Mouse (Mus musculus) gastrocnemius, postnatal 36 days (tissue): ENCODE measurements around the gene Ipcef1. TPM values are rescaled to one million over a fixed set of nuclear protein-coding genes. Genes with fewer than 3 reads are reported as not detected.

ENCODE experiments used
- DNase-seq, 2 experiments: peaks; one replicate each; pipeline ENCODE4 v3.0.0; 2022
- intact Hi-C: fragments of 180-260 bp; cut with DNase I; formaldehyde crosslinking; loops from one replicate; pipeline ENCODE4 v1.15.1; 2025
- long read RNA-seq, 2 experiments: library from polyadenylated mRNA; stranded (forward); transcript quantifications; one replicate each; pipeline ENCODE4 v2.0.0; 2021
- total RNA-seq, 2 experiments: library from RNA; stranded (reverse); gene quantifications; 2 replicates each; pipeline ENCODE4 v1.2.3; 2021

The Ipcef1 gene
- total RNA-seq, result under 1 TPM; 0.05 to 0.10 TPM
- long read RNA-seq, experiment 1, result 0 reads
- long read RNA-seq, experiment 2, result 0 reads

DNA sequence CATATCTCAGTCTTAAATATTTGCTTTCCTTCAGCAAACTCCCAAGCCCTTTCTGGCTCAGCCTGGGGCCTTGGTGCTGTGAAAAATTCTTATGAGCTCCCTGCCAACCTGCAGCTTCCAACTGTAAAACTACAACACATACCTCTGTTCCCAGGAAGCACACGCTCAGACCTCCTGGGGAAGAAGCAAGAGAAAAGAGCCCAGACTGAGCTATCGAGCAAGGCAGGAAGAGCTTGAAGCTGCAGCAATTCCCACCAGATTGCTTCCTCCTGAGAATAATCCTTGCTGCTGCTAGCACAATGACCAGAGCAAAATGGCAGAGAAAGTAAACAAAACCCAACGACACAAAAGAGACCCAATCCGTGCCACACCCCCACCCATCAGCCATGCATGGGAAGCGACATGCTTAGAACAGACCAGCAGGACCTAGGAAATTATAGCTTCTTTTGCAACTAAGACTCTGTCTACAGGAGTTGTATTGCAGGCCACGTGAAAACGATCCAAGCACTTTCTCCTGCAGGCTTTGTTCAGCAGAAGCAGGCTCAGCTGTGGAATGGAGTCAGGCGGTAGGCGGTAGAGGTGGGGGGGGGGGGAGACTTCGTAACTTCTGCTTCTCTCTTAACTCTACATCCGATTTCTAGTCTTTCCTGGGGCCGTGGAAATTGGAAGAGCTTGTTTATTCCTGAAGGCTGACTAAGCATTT is at the start of gene Ipcef1:
Ipcef1 (minus strand) TSS at position 164 of the 703 bp plus-strand sequence.
- DNase-seq, result no peak
- intact Hi-C loops, result no loop called here

DNA sequence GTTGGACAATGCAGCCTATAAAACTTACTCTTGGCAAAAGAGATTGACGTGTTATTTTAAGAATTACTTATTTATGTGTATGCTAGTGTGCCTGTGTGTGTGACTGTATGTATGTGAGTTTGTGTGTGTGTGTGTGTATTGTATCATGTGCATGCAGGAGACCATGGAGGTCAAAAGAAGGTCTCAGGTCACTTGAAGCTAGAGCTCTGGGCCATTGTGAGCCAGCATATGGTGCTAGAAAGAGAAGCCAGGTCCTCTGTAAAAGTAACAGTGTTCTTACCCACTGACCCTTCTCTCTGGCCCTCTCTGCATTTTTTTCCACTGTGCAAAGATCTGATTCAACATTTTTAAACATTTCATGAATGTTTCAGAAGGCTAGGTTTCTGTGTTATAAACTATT is 25.7 kb upstream of the Ipcef1 start:
- no peak for DNase-seq
- intact Hi-C loops, result loop anchor here (5.0 kb wide), 1 partner anchor 191 kb away; no protein-coding TSS in a partner anchor

DNA sequence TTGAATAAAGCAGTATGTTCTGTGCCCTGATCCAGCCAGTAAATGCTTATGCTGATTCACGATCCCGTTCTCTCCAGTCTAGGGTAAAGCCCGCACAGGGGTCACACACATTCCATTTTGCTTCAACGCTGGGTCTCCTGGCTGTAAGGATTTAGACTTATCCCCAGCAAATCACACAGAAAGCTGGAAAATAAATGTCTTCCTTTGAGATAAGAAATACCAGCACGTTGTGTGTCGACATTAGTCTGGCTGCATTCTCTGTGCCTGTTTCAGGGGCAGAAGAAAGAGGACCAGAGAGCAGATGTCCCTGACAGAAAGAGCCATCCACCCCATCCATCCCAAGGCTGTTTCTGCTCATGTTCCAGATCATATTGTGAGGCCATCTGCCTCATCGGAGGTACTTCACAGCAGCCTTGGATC is 25.1 kb upstream of the Ipcef1 start:
- intact Hi-C loops, result loop anchor here (5.0 kb wide), 1 partner anchor 190 kb away; no protein-coding TSS in a partner anchor

DNA sequence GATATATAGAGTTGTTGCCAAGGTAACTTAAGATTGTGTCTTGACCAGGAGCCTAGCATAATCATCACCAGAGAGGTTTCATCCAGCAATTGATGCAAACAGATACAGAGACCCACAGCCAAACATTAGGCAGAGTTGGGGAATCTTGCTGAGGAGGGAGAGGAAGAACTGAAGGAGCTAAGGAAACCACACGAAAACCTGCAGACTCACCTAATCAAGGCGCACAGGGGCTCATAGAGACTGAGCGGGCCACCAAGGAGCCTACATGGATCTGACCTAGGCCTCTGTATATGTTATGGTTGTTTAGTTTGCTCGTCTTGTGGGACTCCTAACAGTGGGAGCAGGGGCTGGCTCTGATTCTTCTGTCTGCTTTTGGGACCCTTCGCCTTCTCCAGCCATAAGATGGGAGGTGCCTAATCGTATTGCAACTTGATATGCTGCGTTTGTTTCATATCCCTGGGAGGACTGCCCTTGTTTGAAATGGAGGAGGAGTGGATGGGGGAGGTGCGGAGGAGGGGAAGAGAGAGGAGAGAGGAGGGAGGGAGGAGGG is 24.5 kb upstream of the Ipcef1 start:
- intact Hi-C loops, result loop anchor here (5.0 kb wide), 1 partner anchor 189 kb away; no protein-coding TSS in a partner anchor
- DNase-seq, result no peak

More for the DNA sequence above, 25.1 kb upstream of the Ipcef1 start:
- no peak for DNase-seq

DNA sequence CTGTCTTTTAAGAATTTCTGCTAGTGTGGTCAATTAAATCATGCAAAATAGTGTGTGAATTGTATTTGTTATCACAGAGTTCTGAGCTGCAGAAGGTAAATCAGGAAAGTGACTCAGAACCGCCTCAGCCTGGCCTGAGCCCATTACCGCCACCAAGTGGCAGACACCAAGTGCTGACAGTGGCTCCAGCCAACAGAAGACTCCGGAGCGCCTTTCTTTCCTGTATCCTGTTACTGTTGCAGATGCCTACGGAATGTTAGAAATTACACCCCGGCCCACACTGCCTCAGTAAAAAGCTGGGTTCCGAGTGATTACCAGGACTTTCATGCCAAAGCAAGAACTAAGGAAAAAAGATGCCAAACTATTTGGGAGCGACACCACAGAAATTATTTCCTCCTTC is 23.9 kb upstream of the Ipcef1 start:
- DNase-seq, result peak; percentile 57
- intact Hi-C loops, result loop anchor here (5.0 kb wide), 1 partner anchor 189 kb away; no protein-coding TSS in a partner anchor

DNA sequence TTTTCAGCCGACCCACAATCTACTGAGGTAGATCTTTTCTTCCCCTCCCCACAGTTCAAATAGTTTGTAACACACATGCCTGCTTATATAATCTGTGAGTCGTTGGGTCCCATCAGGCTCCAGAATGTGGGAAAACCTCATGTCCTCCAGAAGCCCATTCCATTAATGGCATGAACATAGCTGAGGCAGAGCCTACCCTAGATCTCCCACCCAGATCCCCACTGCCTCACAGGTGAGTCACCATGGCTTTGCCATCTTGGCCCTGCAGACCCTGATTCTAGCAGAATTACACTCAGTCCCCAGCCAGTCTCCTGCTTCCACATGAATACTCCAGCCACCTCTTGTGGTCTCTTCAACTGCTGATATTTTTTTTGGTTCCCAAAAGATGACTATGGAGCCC is 23.4 kb upstream of the Ipcef1 start:
- intact Hi-C loops, result loop anchor here (5.0 kb wide), 1 partner anchor 188 kb away; no protein-coding TSS in a partner anchor
- no peak for DNase-seq

DNA sequence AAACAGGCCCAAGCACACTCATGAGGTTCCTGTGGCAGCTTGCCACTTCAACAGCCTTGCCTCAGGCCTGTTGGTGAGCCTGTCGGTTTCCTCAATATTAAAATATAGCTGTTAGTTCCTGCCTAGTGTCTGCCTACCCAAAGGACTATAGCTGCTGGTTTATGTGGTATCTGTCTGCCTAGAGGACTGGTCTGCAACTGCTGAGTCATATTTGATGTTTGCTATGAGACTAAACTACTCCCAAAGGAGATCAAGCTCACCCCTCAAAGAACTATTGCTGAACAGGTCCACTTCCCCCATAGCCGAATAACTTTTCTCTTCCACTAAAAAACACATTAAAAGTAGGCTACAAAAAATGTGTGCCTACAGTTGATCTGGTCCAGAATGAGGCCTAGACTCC is 22.0 kb upstream of the Ipcef1 start:
- no peak for DNase-seq
- intact Hi-C loops, result no loop called here

DNA sequence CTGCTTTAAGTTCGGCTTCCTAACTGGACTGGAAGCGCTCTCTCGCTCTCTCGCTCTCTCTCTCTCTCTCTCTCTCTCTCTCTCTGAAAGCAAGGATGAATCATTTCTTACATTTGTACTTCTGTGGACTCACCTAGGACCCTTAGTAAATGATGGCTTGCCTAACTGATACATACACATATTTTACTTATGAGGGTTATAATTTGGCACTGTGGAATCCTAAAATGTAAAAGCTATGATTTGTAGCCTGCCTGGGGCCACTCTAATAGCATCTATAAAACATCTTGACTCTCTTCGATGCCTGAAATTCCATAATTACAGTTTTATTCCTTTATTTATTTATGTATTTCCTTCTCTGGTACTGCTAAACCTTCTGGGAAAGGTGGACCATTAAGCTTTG is 18.6 kb upstream of the Ipcef1 start:
- no peak for DNase-seq
- intact Hi-C loops, result no loop called here

DNA sequence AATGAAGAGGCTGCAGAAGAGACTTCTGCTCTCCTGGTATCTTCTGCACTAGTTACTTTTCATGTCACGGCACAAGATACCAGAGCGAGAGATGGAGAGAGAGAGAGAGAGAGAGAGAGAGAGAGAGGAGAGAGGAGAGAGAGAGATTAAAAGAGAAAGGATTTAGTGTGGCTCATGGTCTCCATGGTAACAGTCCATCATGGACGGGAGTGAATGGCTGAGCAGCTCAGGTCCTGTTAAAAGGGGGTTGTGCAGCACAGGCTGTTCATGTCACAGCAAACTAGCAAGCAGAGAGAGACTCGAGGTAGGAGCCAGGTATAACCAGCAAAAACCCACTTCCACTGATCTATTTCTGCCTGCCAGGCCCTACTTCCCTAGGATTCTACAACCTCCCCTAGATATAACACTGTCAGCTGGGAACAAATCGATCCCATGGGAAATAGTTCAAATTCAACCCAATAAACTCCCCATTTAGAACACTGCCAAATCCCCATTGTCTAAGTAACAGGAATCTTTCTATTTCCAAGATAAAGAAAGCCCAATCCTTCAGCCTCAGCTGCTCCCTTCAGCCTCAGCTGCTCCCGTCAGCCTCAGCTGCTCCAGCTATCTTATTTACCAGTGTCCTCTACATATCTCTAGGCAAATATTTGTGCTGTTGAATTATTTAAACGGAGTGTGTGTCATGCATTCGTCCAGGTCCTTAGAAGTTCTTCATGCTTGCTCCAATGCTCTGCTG is 18.0 kb upstream of the Ipcef1 start:
- intact Hi-C loops, result no loop called here
- DNase-seq, result no peak

DNA sequence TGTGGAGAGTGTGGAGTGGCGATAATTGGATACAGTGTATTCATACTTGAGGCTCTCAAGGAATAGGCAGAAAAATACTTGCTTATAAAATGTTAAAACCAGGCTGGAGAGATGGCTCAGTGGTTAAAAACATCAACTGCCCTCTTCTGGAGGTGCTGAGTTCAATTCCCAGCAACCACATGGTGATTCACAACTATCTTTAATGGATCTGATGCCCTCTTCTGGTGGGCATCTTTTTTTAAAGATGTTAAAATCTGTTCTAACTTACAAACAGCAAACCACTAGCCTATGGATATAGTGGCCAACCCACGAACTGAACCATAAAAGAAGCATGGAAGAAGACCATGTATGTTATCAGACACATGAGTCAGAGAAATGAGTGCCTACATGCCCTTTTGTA is 16.8 kb upstream of the Ipcef1 start:
- DNase-seq, result no peak
- intact Hi-C loops, result no loop called here

DNA sequence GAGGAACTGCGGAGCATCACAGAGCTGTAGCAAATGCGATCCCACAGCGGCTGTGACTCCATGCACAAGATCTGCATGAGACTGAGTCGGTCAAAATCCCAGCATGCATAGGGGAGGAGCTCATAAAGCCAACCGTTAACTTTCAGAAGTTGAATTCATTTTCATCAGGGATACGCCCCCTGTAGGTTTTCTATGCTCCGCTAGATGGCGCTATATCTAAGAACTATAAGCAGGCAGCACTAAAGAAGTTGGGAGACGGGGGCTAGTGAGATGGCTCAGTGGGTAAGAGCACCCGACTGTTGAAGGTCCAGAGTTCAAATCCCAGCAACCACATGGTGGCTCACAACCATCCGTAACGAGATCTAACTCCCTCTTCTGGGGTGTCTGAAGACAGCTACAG is 16.3 kb upstream of the Ipcef1 start:
- no peak for DNase-seq
- intact Hi-C loops, result no loop called here

DNA sequence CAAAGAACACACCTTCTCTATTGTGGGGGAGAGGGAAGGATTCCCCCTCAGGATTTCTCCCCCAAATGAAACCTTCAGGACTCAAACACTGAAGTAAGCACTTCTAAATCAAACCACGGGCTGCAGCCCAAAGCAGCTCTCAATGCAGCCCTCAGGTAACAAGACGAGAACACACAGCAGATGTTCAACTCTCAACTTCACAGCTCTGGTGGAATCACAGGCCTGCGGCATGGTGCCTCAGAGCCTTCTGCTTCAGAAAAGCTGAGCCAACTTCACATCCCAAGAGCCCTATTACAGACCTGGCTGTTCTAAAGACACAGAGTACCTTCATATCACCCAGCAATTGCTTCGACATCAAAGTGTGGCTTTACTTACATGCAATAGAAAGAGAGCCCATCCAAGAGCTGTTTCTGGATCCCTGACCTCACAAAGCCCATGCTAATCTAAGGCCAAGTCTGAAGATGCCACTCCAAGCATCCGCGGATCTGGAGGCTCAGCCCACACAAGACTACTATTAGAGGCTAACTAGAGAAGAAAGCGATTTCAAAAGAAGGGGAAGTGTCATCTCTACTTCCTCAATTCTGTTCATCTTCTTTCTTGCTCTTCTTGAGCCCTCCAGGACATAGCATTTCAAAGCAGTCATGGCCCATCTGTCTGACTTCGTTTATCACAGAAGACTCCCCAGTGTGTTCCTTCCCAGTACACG is 11.6 kb upstream of the Ipcef1 start:
- intact Hi-C loops, result no loop called here
- DNase-seq, result no peak

DNA sequence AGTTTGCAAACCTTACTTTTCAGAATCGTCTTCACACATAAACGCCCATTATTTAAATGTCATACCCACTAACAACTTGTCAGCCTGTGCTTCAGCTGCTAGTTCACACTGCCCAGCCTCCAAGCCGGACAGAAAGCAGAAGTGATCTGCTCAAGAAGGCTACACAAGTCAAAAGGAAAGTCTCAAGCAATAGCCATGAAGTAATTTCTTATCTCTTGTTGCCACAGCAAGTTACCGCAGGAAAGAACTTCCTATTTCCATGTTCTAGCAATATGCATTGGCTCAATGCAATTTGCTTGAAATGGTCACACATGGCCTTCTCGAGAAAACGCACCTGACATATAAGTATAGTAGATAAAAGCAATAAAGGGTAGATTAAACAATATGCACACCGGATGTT is 10.7 kb upstream of the Ipcef1 start:
- intact Hi-C loops, result no loop called here
- DNase-seq, result no peak

DNA sequence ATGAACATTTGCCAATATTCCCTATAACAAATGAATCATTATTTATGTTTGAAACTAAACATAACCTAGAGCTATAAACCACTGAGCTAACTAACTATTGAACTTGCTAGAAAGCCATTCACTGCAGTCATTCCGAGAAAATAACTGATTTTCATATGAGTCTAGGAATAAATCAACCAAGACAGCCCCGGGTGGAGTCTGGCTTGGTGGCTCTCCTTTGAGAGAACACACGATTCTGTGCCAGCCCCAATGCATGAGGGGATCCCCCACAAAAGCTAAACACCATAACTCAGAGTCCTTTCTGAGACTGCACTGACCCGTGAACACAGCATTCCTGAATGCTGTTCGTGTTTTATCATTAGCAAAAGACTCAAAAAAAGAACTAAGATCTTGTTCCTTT is 8.0 kb upstream of the Ipcef1 start:
- intact Hi-C loops, result no loop called here

DNA sequence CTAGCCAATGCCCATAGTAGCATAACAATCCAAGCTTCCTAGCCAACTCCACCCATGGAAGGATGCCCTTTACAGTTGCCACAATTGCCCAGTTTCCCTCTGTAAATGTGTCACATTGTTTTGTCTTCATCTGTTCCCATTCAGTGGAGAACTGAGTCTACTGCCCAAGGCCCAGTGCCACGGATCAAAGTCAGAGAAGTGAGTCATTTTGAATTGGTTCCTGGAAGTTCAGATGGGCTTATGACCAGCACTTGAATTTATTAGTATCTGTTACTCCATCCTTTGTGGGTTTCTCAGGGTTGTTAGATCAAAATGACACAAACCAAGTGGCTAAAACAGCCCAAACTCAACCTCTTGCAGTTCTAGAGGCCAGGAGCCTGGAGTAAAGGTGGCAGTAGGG is 5.3 kb upstream of the Ipcef1 start:
- DNase-seq, result no peak
- intact Hi-C loops, result no loop called here

More for the DNA sequence above, 8.0 kb upstream of the Ipcef1 start:
- DNase-seq, result no peak

DNA sequence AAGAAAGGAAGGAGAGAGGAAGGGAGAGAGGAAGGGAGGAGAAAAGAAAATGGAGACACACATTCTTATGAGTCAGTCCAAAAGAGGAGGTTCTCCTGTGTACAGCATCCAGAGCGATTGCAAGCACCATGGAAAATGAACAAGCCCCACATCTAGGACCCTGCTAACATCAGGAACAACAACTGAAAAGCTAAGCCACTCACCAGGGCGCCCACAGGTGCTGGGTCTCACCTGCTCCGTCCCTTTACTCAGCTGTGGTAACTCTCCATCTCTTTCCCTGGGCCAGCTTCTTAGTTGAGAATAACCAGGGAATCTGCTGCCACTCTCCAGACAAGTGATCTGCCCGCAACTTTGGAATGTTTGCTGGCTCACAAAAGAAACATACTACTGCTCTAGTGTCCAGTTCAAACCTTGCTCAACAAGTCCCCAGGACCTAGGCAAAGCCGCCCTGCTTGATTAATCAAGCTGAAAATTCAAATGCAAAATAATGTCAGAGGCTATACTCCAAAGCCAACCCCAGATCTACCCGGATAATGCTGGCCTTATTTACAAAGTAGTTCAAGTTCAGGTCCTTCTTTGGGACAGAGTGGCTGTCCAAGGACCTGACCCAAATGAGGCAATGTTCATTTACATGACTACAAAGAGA is 2.4 kb upstream of the Ipcef1 start:
- intact Hi-C loops, result no loop called here
- no peak for DNase-seq

DNA sequence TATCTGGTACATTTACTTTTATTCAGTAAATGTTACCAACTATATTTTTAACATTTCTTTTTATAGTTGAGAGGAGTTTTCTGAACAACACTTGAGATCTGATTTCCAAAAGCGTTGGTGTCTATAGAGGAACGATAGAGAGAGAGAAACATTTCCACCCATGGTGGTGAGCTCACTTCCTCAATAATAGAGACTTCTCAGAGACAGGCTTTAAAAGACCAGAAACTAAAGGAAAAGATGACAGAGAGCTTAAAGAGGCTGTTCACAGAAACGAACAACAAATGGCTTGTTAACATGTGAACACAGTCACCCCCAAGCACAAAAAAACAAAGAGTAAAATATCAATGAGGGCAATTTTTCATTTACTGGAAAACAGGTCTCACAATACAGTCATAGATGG is 2.4 kb downstream of the Ipcef1 start:
- DNase-seq, result no peak

DNA sequence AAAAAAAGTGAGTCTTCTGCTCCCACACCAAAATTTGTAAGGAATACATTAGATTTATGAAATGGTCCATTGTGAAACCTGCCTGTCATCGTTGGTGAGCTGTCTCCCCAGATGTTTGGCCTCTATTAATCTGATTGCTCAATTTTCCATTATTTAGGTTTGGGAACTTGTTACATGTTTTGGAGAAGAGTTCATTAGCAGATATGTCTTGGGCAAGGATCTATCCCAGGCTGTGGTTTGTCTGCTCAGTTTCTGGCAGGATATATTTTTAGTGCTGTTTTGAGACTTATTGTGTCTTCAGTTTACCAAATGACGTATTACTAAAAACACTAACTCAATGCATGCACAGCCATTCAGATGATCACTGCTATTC is 4.4 kb downstream of the Ipcef1 start:
- DNase-seq, result no peak
- intact Hi-C loops, result no loop called here

More for the DNA sequence above, 2.4 kb downstream of the Ipcef1 start:
- intact Hi-C loops, result no loop called here

DNA sequence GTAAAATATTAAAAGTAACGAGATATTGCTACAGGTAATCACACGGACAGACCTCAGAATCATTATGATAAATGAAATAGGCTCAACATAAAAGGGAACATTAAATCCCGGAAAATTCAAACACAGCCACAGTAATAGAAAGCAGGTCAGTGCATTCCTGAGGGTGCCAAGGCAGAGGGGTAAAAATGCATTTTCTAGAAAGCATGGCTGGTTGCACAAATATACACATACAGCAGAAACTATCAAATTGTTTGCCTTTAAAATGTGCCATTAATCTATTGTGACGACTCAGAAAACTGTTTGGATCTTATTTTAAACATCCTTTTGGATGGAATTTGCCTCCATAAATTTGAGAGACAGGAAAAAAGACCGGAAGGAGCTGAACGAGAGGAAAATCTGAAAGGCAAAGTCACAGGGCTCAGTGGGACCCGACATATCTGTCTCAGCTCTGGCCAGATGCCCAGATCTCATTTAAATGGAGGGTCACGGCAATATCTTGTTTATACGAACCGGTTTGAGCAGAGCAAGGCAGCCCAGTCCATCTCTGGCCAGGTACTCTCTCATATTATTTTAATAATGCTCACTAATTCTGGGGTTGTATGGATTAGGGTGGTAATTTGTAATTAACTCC is 4.9 kb downstream of the Ipcef1 start:
- intact Hi-C loops, result no loop called here
- DNase-seq, result no peak

DNA sequence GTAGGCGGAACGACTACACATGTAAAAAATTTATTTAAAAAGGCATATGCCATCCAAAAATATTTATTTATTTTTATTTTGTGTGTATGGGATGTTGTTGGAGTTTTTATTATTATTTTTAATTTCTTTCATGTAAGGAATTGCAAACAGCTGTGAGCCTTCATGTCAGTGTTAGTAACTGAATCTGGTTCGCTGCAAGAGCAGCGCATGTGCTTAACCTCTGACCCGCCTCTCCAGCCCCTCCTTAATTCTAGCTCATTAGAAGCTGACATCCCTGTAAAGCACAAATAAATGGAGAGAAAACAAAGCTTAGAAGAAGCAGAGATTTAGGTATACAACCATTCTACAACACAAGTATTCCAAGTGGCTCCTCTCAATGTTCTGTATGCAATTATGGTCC is 8.4 kb downstream of the Ipcef1 start:
- intact Hi-C loops, result no loop called here
- DNase-seq, result no peak
